Mouse (Mus musculus) embryo, embryonic 9.5 days (tissue): ENCODE measurements around the gene Slc22a16.
A peak's percentile ranks its signal among the peaks of the same experiment; 100 is the strongest.

Source experiments
- DNase-seq: peaks from one replicate; pipeline ENCODE4 v3.0.0-alpha.2; 2017; ENCODE audit errors: extremely low spot score

Gene Slc22a16

GRCm38 (mm10) chr10:40604706-40605394, 34.7 kb downstream of the Slc22a16 start:
- no peak for DNase-seq

- DNase-seq, result no peak
Measured at GRCm38 (mm10) chr10:40617973-40618372, 47.8 kb downstream of the Slc22a16 start.

GRCm38 (mm10) chr10:40619760-40620159, 49.6 kb downstream of the Slc22a16 start:
- DNase-seq, result no peak

- no peak for DNase-seq
Measured at GRCm38 (mm10) chr10:40629140-40629539, 59.0 kb downstream of the Slc22a16 start.

- no peak for DNase-seq
Measured at GRCm38 (mm10) chr10:40629656-40630311, 59.6 kb downstream of the Slc22a16 start, which contains the start of gene Ddo. Ddo (plus strand) TSS chr10:40630011.

- DNase-seq, result no peak
Measured at GRCm38 (mm10) chr10:40630457-40630856, 60.3 kb downstream of the Slc22a16 start.

GRCm38 (mm10) chr10:40630961-40631360, 60.8 kb downstream of the Slc22a16 start:
- DNase-seq, result no peak

GRCm38 (mm10) chr10:40632087-40632486, 62.0 kb downstream of the Slc22a16 start:
- no peak for DNase-seq

- peak; percentile 28 for DNase-seq
Measured at GRCm38 (mm10) chr10:40637331-40637730, 67.2 kb downstream of the Slc22a16 start.

GRCm38 (mm10) chr10:40638276-40638675, 68.1 kb downstream of the Slc22a16 start:
- DNase-seq, result no peak

- peak; percentile 21 for DNase-seq
Measured at GRCm38 (mm10) chr10:40638823-40639819, 69.0 kb downstream of the Slc22a16 start.

GRCm38 (mm10) chr10:40640406-40640805, 70.3 kb downstream of the Slc22a16 start:
- no peak for DNase-seq

- DNase-seq, result no peak
Measured at GRCm38 (mm10) chr10:40641901-40642300, 71.8 kb downstream of the Slc22a16 start.

- no peak for DNase-seq
Measured at GRCm38 (mm10) chr10:40643126-40643525, 73.0 kb downstream of the Slc22a16 start.

GRCm38 (mm10) chr10:40644456-40644855, 74.3 kb downstream of the Slc22a16 start:
- no peak for DNase-seq

GRCm38 (mm10) chr10:40645346-40645745, 75.2 kb downstream of the Slc22a16 start:
- DNase-seq, result no peak

- no peak for DNase-seq
Measured at GRCm38 (mm10) chr10:40648776-40649175, 78.6 kb downstream of the Slc22a16 start.

- no peak for DNase-seq
Measured at GRCm38 (mm10) chr10:40649634-40650033, 79.5 kb downstream of the Slc22a16 start.

- no peak for DNase-seq
Measured at GRCm38 (mm10) chr10:40651676-40652075, 81.5 kb downstream of the Slc22a16 start.
